Mouse (Mus musculus): ENCODE data around the gene Capn7. TPM values are rescaled to one million over a fixed set of nuclear protein-coding genes. Genes with fewer than 3 reads are reported as not detected.

The Capn7 gene
- total RNA-seq (2021), result 10 to 100 TPM; 35.6 to 37.2 TPM

DNA sequence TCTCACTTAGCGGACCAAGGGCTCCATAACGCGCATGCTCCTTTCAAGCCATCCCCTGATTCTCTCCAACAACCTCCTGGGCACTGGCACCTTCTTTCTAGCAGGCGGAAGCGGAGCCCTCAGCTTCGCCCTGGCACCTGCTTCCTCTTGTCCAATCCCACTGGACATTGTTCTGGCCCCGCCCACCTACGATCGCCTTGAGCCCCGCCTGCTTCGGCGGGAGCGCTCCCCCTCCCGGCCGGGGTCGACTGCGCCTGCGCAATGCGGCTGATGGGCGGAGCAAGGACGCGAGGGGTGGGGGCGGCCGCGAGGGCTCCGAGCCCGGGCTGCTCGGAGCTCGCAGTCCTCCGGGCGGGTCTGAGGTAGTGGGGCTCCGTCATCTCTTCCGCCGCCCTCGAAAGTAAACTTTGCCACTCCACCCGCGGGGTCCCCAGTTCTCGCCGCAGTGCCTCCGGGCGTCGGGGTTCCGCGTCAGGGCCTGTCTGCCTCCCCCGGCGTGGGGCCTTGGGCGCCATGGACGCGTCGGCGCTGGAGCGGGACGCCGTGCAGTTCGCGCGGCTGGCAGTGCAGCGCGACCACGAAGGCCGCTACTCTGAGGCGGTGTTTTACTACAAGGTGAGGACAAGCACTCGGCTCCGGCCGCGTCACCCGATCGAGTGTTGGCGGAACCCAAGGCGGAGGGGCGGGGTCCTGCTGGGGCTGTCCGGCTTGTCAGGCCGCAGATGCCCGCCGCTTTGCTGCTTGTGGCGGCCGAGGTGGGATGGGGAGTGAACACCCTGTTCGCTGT, at the start of gene Capn7:
Gene Capn7, plus strand, starts transcription at position 270 of the 787 bp plus-strand sequence.
- DNase-seq (ENCODE audit: low spot score in 2 of 2), result peak; percentile 96 to 98
- intact Hi-C loops (cut with DNase I), result loop anchor here (5.0 kb wide), 2 partner anchors 69 to 119 kb away; partner anchors contain the start of genes Nisch and Sema3g

DNA sequence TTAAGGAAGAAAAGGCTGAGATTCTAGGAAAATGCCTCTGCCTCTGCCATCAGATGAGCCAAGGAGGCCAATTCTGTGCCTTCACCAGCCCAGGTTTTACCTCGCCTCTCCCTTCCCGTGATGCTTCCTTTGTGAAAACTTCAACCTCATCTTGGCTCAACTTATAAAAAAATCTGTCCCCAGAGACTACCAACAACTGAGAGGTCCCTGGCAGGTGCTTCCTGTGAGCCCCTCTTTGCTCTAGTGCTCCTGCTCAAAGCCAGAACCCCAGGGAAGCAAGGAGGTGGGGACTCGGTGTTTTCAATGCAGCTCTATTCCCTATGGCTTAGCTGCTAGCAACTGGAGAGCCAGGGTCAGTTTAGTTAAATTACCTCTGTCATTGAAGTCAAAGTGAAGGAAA, 23.2 kb upstream of the Capn7 start:
- no peak for DNase-seq (ENCODE audit: low spot score in 2 of 2)
- intact Hi-C loops (cut with DNase I), result no loop called here

- intact Hi-C loops (cut with DNase I), result loop anchor here (5.0 kb wide), 1 partner anchor 39 kb away; no protein-coding TSS in a partner anchor
- DNase-seq (ENCODE audit: low spot score in 2 of 2), result no peak
These were observed 19.8 kb upstream of the Capn7 start for GRCm38 (mm10) chr14:31316613-31317012.

- no peak for DNase-seq (ENCODE audit: low spot score in 2 of 2)
- intact Hi-C loops (cut with DNase I), result loop anchor here (5.0 kb wide), 1 partner anchor 40 kb away; no protein-coding TSS in a partner anchor
These were observed 18.7 kb upstream of the Capn7 start for GRCm38 (mm10) chr14:31317754-31318153.

DNA sequence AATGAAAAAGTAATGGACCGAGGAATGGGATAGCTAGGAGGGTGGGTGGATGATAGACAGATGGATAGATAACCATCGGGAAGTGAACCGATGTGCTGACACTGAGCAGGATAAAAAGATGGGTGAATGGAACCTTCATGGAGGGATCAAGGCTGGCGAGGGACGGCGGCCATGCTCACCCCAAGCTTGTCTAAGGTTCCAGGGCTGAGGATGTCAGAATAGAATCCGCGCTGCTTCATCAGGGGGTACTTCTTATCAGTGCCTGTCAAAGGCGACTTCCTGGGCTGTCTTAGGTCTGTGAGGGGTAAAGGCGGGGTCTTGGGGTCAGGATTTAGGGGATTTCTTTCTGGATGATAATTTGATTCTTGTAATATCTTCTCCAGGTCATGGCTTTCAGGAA, 16.9 kb upstream of the Capn7 start:
- intact Hi-C loops (cut with DNase I), result loop anchor here (5.0 kb wide), 1 partner anchor 42 kb away; no protein-coding TSS in a partner anchor
- DNase-seq (ENCODE audit: low spot score in 2 of 2), result no peak

GRCm38 (mm10) chr14:31321181-31321580, 15.3 kb upstream of the Capn7 start:
- intact Hi-C loops (cut with DNase I), result loop anchor here (5.0 kb wide), 1 partner anchor 104 kb away; the partner anchor contains the start of genes Nisch and Sema3g

DNA sequence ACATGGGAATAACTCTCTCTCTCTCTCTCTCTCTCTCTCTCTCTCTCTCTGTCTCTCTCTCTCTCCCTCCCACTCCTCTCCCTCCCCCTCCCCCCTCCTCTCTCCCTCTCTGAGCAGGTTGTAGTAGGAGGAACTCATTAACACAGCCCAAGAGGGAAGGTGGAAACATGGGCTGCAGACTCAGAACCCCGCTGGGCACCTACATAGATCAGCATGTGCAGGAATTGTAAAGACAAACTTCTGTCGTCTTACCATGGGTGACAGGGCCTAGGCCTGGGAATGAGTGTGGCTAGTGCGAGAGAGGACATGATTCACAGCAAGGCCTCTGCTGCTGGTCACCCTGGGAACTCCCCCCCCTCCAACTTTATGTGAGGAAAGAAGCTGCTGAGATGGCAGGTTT, 14.2 kb upstream of the Capn7 start:
- intact Hi-C loops (cut with DNase I), result loop anchor here (5.0 kb wide), 1 partner anchor 105 kb away; the partner anchor contains the start of genes Nisch and Sema3g

More at GRCm38 (mm10) chr14:31321181-31321580, 15.3 kb upstream of the Capn7 start:
- no peak for DNase-seq (ENCODE audit: low spot score in 2 of 2)

GRCm38 (mm10) chr14:31323189-31323588, 13.2 kb upstream of the Capn7 start:
- intact Hi-C loops (cut with DNase I), result loop anchor here (5.0 kb wide), 1 partner anchor 106 kb away; the partner anchor contains the start of genes Nisch and Sema3g
- no peak for DNase-seq (ENCODE audit: low spot score in 2 of 2)

More for the DNA sequence above, 14.2 kb upstream of the Capn7 start:
- DNase-seq (ENCODE audit: low spot score in 2 of 2), result peak in 1 of 2 experiments; percentile 9

- DNase-seq (ENCODE audit: low spot score in 2 of 2), result peak; percentile 12 to 20
- intact Hi-C loops (cut with DNase I), result loop anchor here (5.0 kb wide), 1 partner anchor 107 kb away; the partner anchor contains the start of genes Nisch and Sema3g
These were observed 12.3 kb upstream of the Capn7 start, which contains the start of gene Dnah1 for GRCm38 (mm10) chr14:31323849-31324792. TSS of gene Dnah1 (minus strand) at chr14:31323896.

- intact Hi-C loops (cut with DNase I), result loop anchor here (5.0 kb wide), 1 partner anchor 108 kb away; the partner anchor contains the start of genes Nisch and Sema3g
- DNase-seq (ENCODE audit: low spot score in 2 of 2), result no peak
These were observed 11.6 kb upstream of the Capn7 start for GRCm38 (mm10) chr14:31324851-31325250.

- intact Hi-C loops (cut with DNase I), result no loop called here
These were observed 10.9 kb upstream of the Capn7 start for GRCm38 (mm10) chr14:31325551-31325950.

DNA sequence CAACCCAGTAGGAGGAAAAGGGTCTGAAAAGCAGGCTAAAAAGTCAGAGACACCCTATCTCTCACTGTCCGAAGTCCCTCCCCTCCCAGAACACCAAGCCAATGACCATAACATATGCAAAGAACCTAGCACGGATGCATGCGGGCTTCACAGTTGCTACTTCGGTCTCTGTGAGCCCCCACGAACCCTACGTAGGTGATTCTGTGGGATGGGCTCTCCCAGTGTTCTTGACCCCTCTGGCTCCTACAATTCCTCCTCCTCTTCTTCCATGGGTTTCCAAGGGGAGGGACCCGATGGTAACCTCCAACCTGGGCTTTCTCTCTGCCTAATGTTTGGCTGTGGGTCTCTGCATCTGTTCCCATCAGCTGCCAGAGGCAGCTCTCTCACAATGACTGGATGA, 9.7 kb upstream of the Capn7 start:
- intact Hi-C loops (cut with DNase I), result loop anchor here (2.0 kb wide), 1 partner anchor 56 kb away; no protein-coding TSS in a partner anchor
- no peak for DNase-seq (ENCODE audit: low spot score in 2 of 2)

More at GRCm38 (mm10) chr14:31325551-31325950, 10.9 kb upstream of the Capn7 start:
- DNase-seq (ENCODE audit: low spot score in 2 of 2), result no peak

DNA sequence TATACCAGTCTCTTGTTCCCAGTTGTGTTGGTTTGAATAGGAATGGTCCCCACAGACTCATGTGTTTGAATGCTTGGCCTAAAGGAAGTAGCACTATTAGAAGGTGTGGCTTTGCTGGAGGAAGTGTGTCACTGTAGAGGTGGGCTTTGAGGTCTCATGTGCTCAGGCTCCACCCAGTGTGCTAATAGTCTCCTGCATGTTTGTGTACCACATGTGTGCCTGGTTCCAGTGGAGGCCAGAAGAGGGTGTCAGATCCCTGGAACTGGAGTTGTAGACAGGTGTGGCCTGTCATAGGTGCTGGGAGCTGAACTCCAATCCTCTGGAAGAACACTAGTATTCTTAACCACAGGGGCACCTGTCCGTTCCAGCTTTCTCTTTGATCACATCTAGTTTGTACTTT, 9.2 kb upstream of the Capn7 start:
- intact Hi-C loops (cut with DNase I), result loop anchor here (2.0 kb wide), 1 partner anchor 56 kb away; no protein-coding TSS in a partner anchor
- DNase-seq (ENCODE audit: low spot score in 2 of 2), result no peak

DNA sequence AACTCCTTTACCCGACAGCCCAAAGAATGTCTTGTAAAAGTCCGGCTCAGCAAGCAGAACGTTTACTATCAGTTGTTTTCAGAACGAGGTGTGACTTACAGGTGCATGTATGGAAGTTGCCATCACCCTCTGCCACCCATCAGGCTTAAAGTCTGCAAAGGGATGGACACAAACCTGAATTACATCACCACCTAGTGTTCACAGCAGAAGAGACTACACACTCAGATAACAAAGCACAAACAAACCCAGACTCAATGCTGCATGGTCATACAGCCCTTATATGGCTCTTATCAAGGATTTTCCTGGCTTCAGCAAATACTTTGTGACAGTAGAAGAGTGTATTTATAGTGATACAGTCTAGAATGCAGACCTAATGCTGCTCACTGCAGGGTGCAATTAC, 8.8 kb upstream of the Capn7 start:
- DNase-seq (ENCODE audit: low spot score in 2 of 2), result peak in 1 of 2 experiments; percentile 8
- intact Hi-C loops (cut with DNase I), result loop anchor here (2.0 kb wide), 1 partner anchor 57 kb away; no protein-coding TSS in a partner anchor

DNA sequence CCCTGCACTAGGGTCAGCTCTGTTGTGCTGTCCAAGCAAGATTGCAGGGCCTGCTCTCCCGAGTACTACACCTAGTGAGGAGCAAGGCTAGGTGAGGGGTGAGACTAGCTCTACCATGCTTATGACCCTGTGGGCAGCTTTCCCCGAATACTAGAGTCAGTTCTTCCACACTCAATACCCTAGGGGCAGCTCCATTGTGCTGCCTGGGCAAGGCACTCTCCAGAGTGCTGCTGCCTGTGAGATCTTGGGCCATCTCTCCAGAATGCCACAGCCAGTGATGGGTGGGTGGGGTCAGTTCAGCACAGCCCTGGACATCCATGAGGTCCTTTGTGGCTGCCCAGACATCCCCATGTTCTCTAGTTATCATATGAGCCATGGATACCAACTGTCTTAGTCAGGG, 6.7 kb upstream of the Capn7 start:
- no peak for DNase-seq (ENCODE audit: low spot score in 2 of 2)
- intact Hi-C loops (cut with DNase I), result no loop called here

GRCm38 (mm10) chr14:31330957-31331356, 5.5 kb upstream of the Capn7 start:
- intact Hi-C loops (cut with DNase I), result no loop called here

DNA sequence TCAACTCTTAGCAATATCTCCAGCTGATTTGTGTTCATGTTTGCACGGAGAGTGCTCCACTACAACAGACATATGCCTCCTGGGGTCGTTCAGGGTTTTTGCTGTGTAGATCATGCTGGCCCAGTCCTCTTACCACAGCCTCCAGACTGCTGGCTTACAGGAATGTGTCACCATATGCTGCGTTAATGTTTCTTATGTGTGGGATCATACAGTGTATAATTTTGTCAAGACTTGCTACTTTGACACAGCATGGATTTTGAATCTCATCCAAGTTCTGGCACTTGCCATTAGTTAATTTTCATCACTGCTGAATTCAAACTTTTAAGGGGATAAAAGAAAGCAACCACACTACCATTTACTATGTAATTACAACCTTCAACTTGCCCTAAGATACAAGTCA, 673 bp upstream of the Capn7 start:
- DNase-seq (ENCODE audit: low spot score in 2 of 2), result peak in 1 of 2 experiments; percentile 23
- intact Hi-C loops (cut with DNase I), result loop anchor here (5.0 kb wide), 2 partner anchors 68 to 118 kb away; partner anchors contain the start of genes Nisch and Sema3g

More at GRCm38 (mm10) chr14:31330957-31331356, 5.5 kb upstream of the Capn7 start:
- no peak for DNase-seq (ENCODE audit: low spot score in 2 of 2)

DNA sequence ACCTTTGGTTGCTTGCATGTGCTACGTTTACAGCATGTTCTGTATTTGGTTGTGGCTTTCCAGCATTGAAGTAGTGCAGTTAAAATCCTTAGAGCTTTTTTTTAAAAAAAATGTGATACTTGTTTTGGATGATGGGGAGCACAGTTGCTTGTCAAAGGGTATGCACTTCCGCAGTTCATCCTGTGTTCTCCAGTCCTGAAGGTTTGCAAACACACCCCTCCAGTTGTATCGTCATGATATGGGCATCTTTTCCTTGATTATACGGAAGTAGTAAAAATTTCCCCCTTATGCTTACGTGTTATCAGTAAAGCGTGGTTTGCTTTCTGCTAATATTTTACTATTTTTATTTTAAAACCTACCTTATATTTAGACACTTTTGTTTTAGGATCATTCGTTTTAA, 968 bp downstream of the Capn7 start:
- intact Hi-C loops (cut with DNase I), result loop anchor here (5.0 kb wide), 2 partner anchors 70 to 120 kb away; partner anchors contain the start of genes Nisch and Sema3g
- DNase-seq (ENCODE audit: low spot score in 2 of 2), result no peak

DNA sequence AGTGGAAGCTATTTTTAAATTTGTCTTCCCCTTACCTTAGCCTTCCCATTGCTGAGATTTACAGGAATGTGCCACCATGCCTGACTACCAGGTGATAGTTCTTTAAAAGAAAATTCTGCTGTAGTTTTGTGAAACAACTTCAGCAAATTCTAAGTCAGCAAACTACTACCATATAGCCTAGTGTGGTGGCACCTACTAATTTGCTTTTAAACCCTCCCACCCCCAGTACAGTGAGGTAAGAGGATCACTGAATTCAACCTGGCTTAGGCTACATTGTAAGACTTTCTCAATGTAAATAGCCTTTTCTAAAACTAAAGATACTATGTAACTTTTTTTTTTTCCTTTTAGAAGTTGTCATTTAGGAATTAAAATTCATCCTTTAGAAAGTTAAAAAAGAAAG, 1.5 kb downstream of the Capn7 start:
- intact Hi-C loops (cut with DNase I), result loop anchor here (5.0 kb wide), 2 partner anchors 71 to 121 kb away; partner anchors contain the start of genes Nisch and Sema3g
- no peak for DNase-seq (ENCODE audit: low spot score in 2 of 2)
